ENCODE assay signal across 13 mouse cellular contexts in the genomic region with DNA sequence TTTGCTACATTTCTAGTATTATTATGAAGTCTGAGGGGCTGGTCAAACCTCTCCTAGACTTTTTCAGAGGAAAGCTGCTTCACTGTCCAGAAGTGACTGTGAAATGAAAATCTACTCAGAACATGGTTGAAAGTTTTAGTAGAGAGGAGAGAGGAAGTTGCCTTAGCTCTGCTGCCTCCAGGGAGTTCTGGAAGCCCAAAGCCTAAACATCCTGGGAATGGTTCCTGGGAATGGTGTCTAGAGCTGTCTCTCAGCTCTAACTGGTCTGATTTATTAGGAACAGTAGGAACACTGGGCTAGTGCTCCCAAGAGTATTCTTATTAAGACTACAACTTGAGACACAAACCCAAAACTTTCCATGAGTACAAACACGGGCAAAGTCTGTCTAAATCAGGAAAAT. TPM values are rescaled to one million over a fixed set of nuclear protein-coding genes. Genes with fewer than 3 reads are reported as not detected.
DNase-seq lines count a peak whose midpoint lies in the region; ATAC-seq lines count a peak whose summit lies in the region.
"Had no signal": no experiment of that assay in that cellular context is flagged by ENCODE, and none has a peak within 500 bp of the region (broad histone marks: within the 10 kb centered on the region; RNA-seq: fewer than 3 reads in every experiment).

No protein-coding gene starts in this region.

- H3K9ac ChIP-seq in heart, embryonic 12.5 days: no peak overlapping the region
- H3K9ac ChIP-seq in heart, embryonic 15.5 days: no peak overlapping the region
- H3K9ac ChIP-seq in kidney, embryonic 16.5 days (replicated peaks; ENCODE audit: low read length): no peak overlapping the region
- H3K9ac ChIP-seq: forebrain, postnatal 0 days; neural tube, embryonic 13.5 days had no signal

- H3K4me2 ChIP-seq in heart, embryonic 12.5 days: no peak overlapping the region
- H3K4me2 ChIP-seq in heart, embryonic 15.5 days: peak overlapping the region; percentile 13; the same call in 1 of the 2 replicates
- H3K4me2 ChIP-seq in kidney, embryonic 16.5 days (replicated peaks; ENCODE audit: low read depth, low read length): no peak overlapping the region
- H3K4me2 ChIP-seq: neural tube, embryonic 13.5 days had no signal

- peak; percentile 56 to 71 for DNase-seq in heart, adult 18-20 months
- DNase-seq in skeletal muscle tissue, adult 2 months (ENCODE audit: low read depth, low spot score): peak; percentile 76
- no peak for DNase-seq in Muller cell, postnatal 12 days (ENCODE audit: inconsistent ontology term)
- DNase-seq in yolk sac, embryonic 10.5 days (ENCODE audit: low spot score): no peak
- no peak for DNase-seq in adrenal gland, postnatal 36 days
- DNase-seq: forebrain, postnatal 0 days; left cerebral cortex, postnatal 4 days; right cerebral cortex, postnatal 14 days had no signal

- H3K36me3 ChIP-seq in heart, embryonic 12.5 days: no peaks in the 10 kb centered on the region
- no peaks in the 10 kb centered on the region for H3K36me3 ChIP-seq in heart, embryonic 15.5 days
- H3K36me3 ChIP-seq in kidney, embryonic 16.5 days (ENCODE audit: insufficient read depth, low read length): no peaks in the 10 kb centered on the region
- H3K36me3 ChIP-seq: neural tube, embryonic 13.5 days had no signal

- H3K9me3 ChIP-seq in heart, embryonic 12.5 days (replicated peaks): no peaks in the 10 kb centered on the region
- no peaks in the 10 kb centered on the region for H3K9me3 ChIP-seq in heart, embryonic 15.5 days (replicated peaks)
- no peaks in the 10 kb centered on the region for H3K9me3 ChIP-seq in kidney, embryonic 16.5 days (ENCODE audit: low read length)
- H3K9me3 ChIP-seq: neural tube, embryonic 13.5 days had no signal

- peaks cover 8% of the 10 kb centered on the region for H3K4me1 ChIP-seq in heart, embryonic 12.5 days (replicated peaks)
- H3K4me1 ChIP-seq in heart, embryonic 15.5 days (replicated peaks): 0 out of 2 replicates have a peak, but pooled peaks cover 2% of the 10 kb centered on the region
- no peaks in the 10 kb centered on the region for H3K4me1 ChIP-seq in kidney, embryonic 16.5 days (ENCODE audit: insufficient read depth, low read length)
- H3K4me1 ChIP-seq: neural tube, embryonic 13.5 days had no signal

- no peak overlapping the region for H3K4me3 ChIP-seq in heart, embryonic 12.5 days
- H3K4me3 ChIP-seq in heart, embryonic 15.5 days: no peak overlapping the region
- H3K4me3 ChIP-seq in kidney, embryonic 16.5 days (ENCODE audit: low read length): no peak overlapping the region
- H3K4me3 ChIP-seq: neural tube, embryonic 13.5 days had no signal

- no peak overlapping the region; the same call in 1 of the 2 replicates for H3K27ac ChIP-seq in heart, embryonic 12.5 days (ENCODE audit: poor library complexity, severe bottlenecking)
- H3K27ac ChIP-seq in heart, embryonic 15.5 days: peak overlapping the region; percentile 45
- peak overlapping the region; percentile 65; the same call in 1 of the 2 replicates for H3K27ac ChIP-seq in kidney, embryonic 16.5 days (ENCODE audit: low read length)
- H3K27ac ChIP-seq: neural tube, embryonic 13.5 days had no signal

- H3K27me3 ChIP-seq in heart, embryonic 12.5 days (replicated peaks): no peaks in the 10 kb centered on the region
- H3K27me3 ChIP-seq in heart, embryonic 15.5 days: no peaks in the 10 kb centered on the region
- no peaks in the 10 kb centered on the region for H3K27me3 ChIP-seq in kidney, embryonic 16.5 days (ENCODE audit: insufficient read depth, low read length)
- H3K27me3 ChIP-seq: neural tube, embryonic 13.5 days had no signal

- ATAC-seq in heart, embryonic 12.5 days (ENCODE audit: insufficient number of reproducible peaks, low FRiP score): no peak
- ATAC-seq in heart, embryonic 15.5 days (replicated peaks; ENCODE audit: insufficient number of reproducible peaks, insufficient read depth, low FRiP score, low read depth): no peak
- 0 out of 2 replicates have a peak, but pooled peaks have one; percentile 42 for ATAC-seq in kidney, embryonic 16.5 days (ENCODE audit: low FRiP score, low TSS enrichment)
- ATAC-seq: forebrain, postnatal 0 days; inflammation-experienced regulatory T-cells, adult 6 months had no signal

- WGBS in heart, embryonic 12.5 days: 80% methylated on average over 1 of the region's 1 CpGs
- WGBS in heart, embryonic 15.5 days: 81% methylated on average over 1 of the region's 1 CpGs
- whole genome bisulfite sequencing in kidney, embryonic 16.5 days: 51% methylated on average over 1 of the region's 1 CpGs

RNA-seq across cellular contexts. Expression of a gene that starts 2.3 kb away (rescaled TPM):
- total RNA-seq in heart, adult 18-20 months (2021): 10 to 100 TPM; 13.3 to 16.9 TPM
- 2.5 and 3.7 TPM in 2 replicates for polyA plus RNA-seq in heart, embryonic 12.5 days (2016; fragmentation: Nextera tagmentation; extraction: Ambion mirVana)
- 31.8 and 32.2 TPM in 2 replicates for polyA plus RNA-seq in heart, embryonic 15.5 days (2015; fragmentation: Nextera tagmentation; extraction: Ambion mirVana)
- polyA plus RNA-seq in kidney, embryonic 16.5 days (2015; fragmentation: Nextera tagmentation; extraction: Ambion mirVana): 16.0 and 19.9 TPM in 2 replicates
- 10 to 100 TPM in 1 of 2 experiments, 1 to 10 TPM in 1; 4.9 to 10.6 TPM for total RNA-seq in adrenal gland, postnatal 36 days (2021)

RNA-seq across cellular contexts. Expression of a gene that starts 35.7 kb away (rescaled TPM):
- 1 to 10 TPM; 1.1 to 1.3 TPM for total RNA-seq in heart, adult 18-20 months (2021)
- polyA plus RNA-seq in heart, embryonic 12.5 days (2016; fragmentation: Nextera tagmentation; extraction: Ambion mirVana): 0.24 and 0.43 TPM in 2 replicates
- 0.73 and 1.2 TPM in 2 replicates for polyA plus RNA-seq in heart, embryonic 15.5 days (2015; fragmentation: Nextera tagmentation; extraction: Ambion mirVana)
- 1.0 and 2.0 TPM in 2 replicates for polyA plus RNA-seq in kidney, embryonic 16.5 days (2015; fragmentation: Nextera tagmentation; extraction: Ambion mirVana)
- 1 to 10 TPM; 4.1 to 4.4 TPM for total RNA-seq in adrenal gland, postnatal 36 days (2021)

RNA-seq across cellular contexts. Expression of a gene that starts 41.9 kb away (rescaled TPM):
- total RNA-seq in heart, adult 18-20 months (2021): 10 to 100 TPM; 13.2 to 15.1 TPM
- 2.0 and 2.4 TPM in 2 replicates for polyA plus RNA-seq in heart, embryonic 12.5 days (2016; fragmentation: Nextera tagmentation; extraction: Ambion mirVana)
- polyA plus RNA-seq in heart, embryonic 15.5 days (2015; fragmentation: Nextera tagmentation; extraction: Ambion mirVana): 4.6 and 5.7 TPM in 2 replicates
- 1.1 and 1.3 TPM in 2 replicates for polyA plus RNA-seq in kidney, embryonic 16.5 days (2015; fragmentation: Nextera tagmentation; extraction: Ambion mirVana)
- 1 to 10 TPM; 6.7 to 6.9 TPM for total RNA-seq in adrenal gland, postnatal 36 days (2021)

RNA-seq across cellular contexts. Expression of a gene that starts 53.4 kb away (rescaled TPM):
- 1 to 10 TPM; 1.3 to 1.5 TPM for total RNA-seq in heart, adult 18-20 months (2021)
- 0.88 and 0.92 TPM in 2 replicates for polyA plus RNA-seq in heart, embryonic 12.5 days (2016; fragmentation: Nextera tagmentation; extraction: Ambion mirVana)
- 0.71 and 0.87 TPM in 2 replicates for polyA plus RNA-seq in heart, embryonic 15.5 days (2015; fragmentation: Nextera tagmentation; extraction: Ambion mirVana)
- 0.76 and 1.9 TPM in 2 replicates for polyA plus RNA-seq in kidney, embryonic 16.5 days (2015; fragmentation: Nextera tagmentation; extraction: Ambion mirVana)
- total RNA-seq in adrenal gland, postnatal 36 days (2021): 1 to 10 TPM; 1.5 to 1.7 TPM

Comparison
In these comparisons a context has a peak if more than half of its experiments do, and no peak if none do; other contexts are left out.
1. DNase-seq: peak in heart, adult 18-20 months (2 of 2) and skeletal muscle tissue, adult 2 months (single experiment); none in Muller cell, postnatal 12 days (single experiment), yolk sac, embryonic 10.5 days (single experiment) and adrenal gland, postnatal 36 days (0 of 2).